Mouse (Mus musculus) heart, embryonic 12.5 days (tissue): Measurements from ENCODE around the gene Naa80. TPM values are rescaled to one million over a fixed set of nuclear protein-coding genes. Genes with fewer than 3 reads are reported as not detected.

Experiments
- ATAC-seq: fragments of 200-750 bp; cut with Nextera tagmentation; 2 replicates; pipeline ENCODE4 v1.8.0; 2017; ENCODE audit warnings: moderate TSS enrichment, moderate library complexity; ENCODE audit not compliant: insufficient number of reproducible peaks, low FRiP score
- H3K27ac ChIP-seq: fragments of 300-500 bp; sonication (generic); 2 replicates; pipeline ENCODE4 v1.5.1; 2016; ENCODE audit warnings: mild to moderate bottlenecking, moderate library complexity; ENCODE audit not compliant: poor library complexity, severe bottlenecking
- H3K27me3 ChIP-seq: fragments of 300-500 bp; sonication (generic); replicated peaks from 2 replicates; pipeline ENCODE4 v1.6.1; 2016; ENCODE audit warnings: mild to moderate bottlenecking, moderate library complexity
- H3K36me3 ChIP-seq: fragments of 300-500 bp; sonication (generic); 2 replicates; pipeline ENCODE4 v1.6.1; 2016; ENCODE audit warnings: mild to moderate bottlenecking, moderate library complexity
- H3K4me1 ChIP-seq: fragments of 300-500 bp; sonication (generic); replicated peaks from 2 replicates; pipeline ENCODE4 v1.6.1; 2016; ENCODE audit warnings: mild to moderate bottlenecking
- H3K4me2 ChIP-seq: fragments of 300-500 bp; sonication (generic); 2 replicates; pipeline ENCODE4 v1.6.1; 2016; ENCODE audit warnings: mild to moderate bottlenecking, moderate library complexity
- H3K4me3 ChIP-seq: fragments of 300-500 bp; sonication (generic); 2 replicates; pipeline ENCODE4 v1.5.1; 2016; ENCODE audit warnings: mild to moderate bottlenecking
- H3K9ac ChIP-seq: fragments of 300-500 bp; sonication (generic); 2 replicates; pipeline ENCODE4 v1.6.1; 2016; ENCODE audit warnings: mild to moderate bottlenecking, moderate library complexity
- H3K9me3 ChIP-seq: fragments of 300-500 bp; sonication (generic); replicated peaks from 2 replicates; pipeline ENCODE4 v1.6.1; 2016; ENCODE audit warnings: mild to moderate bottlenecking, moderate library complexity
- WGBS: fragments of 180-500 bp; shearing (Covaris S2); methylation state at CpG from one replicate; pipeline ENCODE4 v1.1.7; 2016; 5-methylcytosine and 5-hydroxymethylcytosine counted together
- polyA plus RNA-seq: library from polyadenylated mRNA; unstranded; fragments of >200 nt; fragmentation: Nextera tagmentation; extraction: Ambion mirVana; gene quantifications from 2 replicates; pipeline ENCODE4 v1.2.1, GENCODE M21; 2016

Gene Naa80
- polyA plus RNA-seq, 1 experiment from 2014 or later, result 12.6 TPM

- 11% methylated on average over 46 of the region's 46 CpGs for WGBS
Observed at GRCm38 (mm10) chr9:107586974-107587832, 8.5 kb downstream of the Naa80 start, which contains the start of gene Ifrd2. Gene Ifrd2, plus strand, starts transcription at chr9:107587642.

GRCm38 (mm10) chr9:107587833-107588639 lies 9.3 kb downstream of the Naa80 start:
- H3K4me1 ChIP-seq, result peaks cover 45% of the 10 kb centered on the region
- H3K4me3 ChIP-seq, result peak overlapping the region; percentile 84
- peak overlapping the region; percentile 84 for H3K4me2 ChIP-seq
- no peaks in the 10 kb centered on the region for H3K9me3 ChIP-seq
- 1% methylated on average over 33 of the region's 33 CpGs for WGBS
- peak overlapping the region; percentile 85 for H3K9ac ChIP-seq
- peak overlapping the region; percentile 72 for H3K27ac ChIP-seq
- H3K27me3 ChIP-seq, result no peaks in the 10 kb centered on the region
- peak; percentile 6; the same call in 1 of the 2 replicates for ATAC-seq
- peaks cover 49% of the 10 kb centered on the region for H3K36me3 ChIP-seq

More at GRCm38 (mm10) chr9:107586974-107587832, 8.5 kb downstream of the Naa80 start, which contains the start of gene Ifrd2:
- H3K4me2 ChIP-seq, result peak within 1 kb of the TSS; percentile 84
- H3K4me1 ChIP-seq, result peaks cover 38% of the 10 kb centered on the region
- ATAC-seq, result peak; percentile 97
- peak within 1 kb of the TSS; percentile 72 for H3K27ac ChIP-seq
- peak within 1 kb of the TSS; percentile 85 for H3K9ac ChIP-seq
- H3K9me3 ChIP-seq, result no peaks in the 10 kb centered on the region
- H3K4me3 ChIP-seq, result peak within 1 kb of the TSS; percentile 84
- H3K27me3 ChIP-seq, result no peaks in the 10 kb centered on the region
- peaks cover 43% of the 10 kb centered on the region for H3K36me3 ChIP-seq

- Histone ChIP-seq H3K4me2 (peak overlapping the region; percentile 84), H3K4me1 (peaks cover 55% of the 10 kb centered on the region), H3K4me3 (0 out of 2 replicates have a peak overlapping the region, but pooled peaks have one; percentile 84), H3K27ac (peak overlapping the region; percentile 58), H3K36me3 (peaks cover 56% of the 10 kb centered on the region), H3K9ac (peak overlapping the region; percentile 21; the same call in 1 of the 2 replicates), H3K27me3 (no peaks in the 10 kb centered on the region), H3K9me3 (no peaks in the 10 kb centered on the region)
- ATAC-seq, result no peak
- 74% methylated on average over 25 of the region's 25 CpGs for WGBS
Observed at GRCm38 (mm10) chr9:107590058-107590772, 11.5 kb downstream of the Naa80 start.

- no peak for ATAC-seq
- Histone ChIP-seq H3K9ac (no peak overlapping the region; the same call in 1 of the 2 replicates), H3K4me3 (no peak overlapping the region), H3K4me1 (peaks cover 55% of the 10 kb centered on the region), H3K27ac (no peak overlapping the region), H3K36me3 (peaks cover 56% of the 10 kb centered on the region), H3K4me2 (no peak overlapping the region), H3K9me3 (no peaks in the 10 kb centered on the region), H3K27me3 (no peaks in the 10 kb centered on the region)
- 91% methylated on average over 6 of the region's 6 CpGs for WGBS
Observed at GRCm38 (mm10) chr9:107590773-107591060, 12.0 kb downstream of the Naa80 start.

- Histone ChIP-seq H3K4me2 (peak overlapping the region; percentile 17; the same call in 1 of the 2 replicates), H3K27ac (peak overlapping the region; percentile 12; the same call in 1 of the 2 replicates), H3K9ac (peak overlapping the region; percentile 47; the same call in 1 of the 2 replicates), H3K27me3 (0 out of 2 replicates have a peak, but pooled peaks cover under 1% of the 10 kb centered on the region), H3K4me3 (no peak overlapping the region), H3K9me3 (no peaks in the 10 kb centered on the region), H3K4me1 (peaks cover 66% of the 10 kb centered on the region), H3K36me3 (peaks cover 59% of the 10 kb centered on the region)
- ATAC-seq, result no peak
- 78% methylated on average over 11 of the region's 11 CpGs for WGBS
Observed at GRCm38 (mm10) chr9:107593101-107593976, 14.7 kb downstream of the Naa80 start.

GRCm38 (mm10) chr9:107594281-107595062 lies 15.8 kb downstream of the Naa80 start:
- no peak overlapping the region for H3K4me3 ChIP-seq
- H3K9ac ChIP-seq, result no peak overlapping the region

GRCm38 (mm10) chr9:107596619-107597569 lies 18.2 kb downstream of the Naa80 start:
- Histone ChIP-seq H3K9me3 (no peaks in the 10 kb centered on the region), H3K4me3 (peak overlapping the region; percentile 37), H3K27me3 (peaks cover 35% of the 10 kb centered on the region), H3K4me1 (peaks cover 39% of the 10 kb centered on the region), H3K4me2 (peak overlapping the region; percentile 64), H3K27ac (peak overlapping the region; percentile 97), H3K9ac (peak overlapping the region; percentile 67), H3K36me3 (peaks cover 30% of the 10 kb centered on the region)
- 0 out of 2 replicates have a peak, but pooled peaks have one; percentile 27 for ATAC-seq
- WGBS, result 64% methylated on average over 11 of the region's 11 CpGs

More at GRCm38 (mm10) chr9:107594281-107595062, 15.8 kb downstream of the Naa80 start:
- Histone ChIP-seq H3K27me3 (peaks cover 12% of the 10 kb centered on the region), H3K27ac (no peak overlapping the region), H3K4me2 (no peak overlapping the region), H3K9me3 (no peaks in the 10 kb centered on the region), H3K36me3 (peaks cover 54% of the 10 kb centered on the region), H3K4me1 (peaks cover 55% of the 10 kb centered on the region)
- 76% methylated on average over 8 of the region's 8 CpGs for WGBS
- no peak for ATAC-seq

- no peak overlapping the region for H3K27ac ChIP-seq
Observed at GRCm38 (mm10) chr9:107598385-107598784, 19.7 kb downstream of the Naa80 start.

More at GRCm38 (mm10) chr9:107598385-107598784, 19.7 kb downstream of the Naa80 start:
- WGBS, result 81% methylated on average over 5 of the region's 5 CpGs
- Histone ChIP-seq H3K9me3 (no peaks in the 10 kb centered on the region), H3K4me3 (no peak overlapping the region), H3K4me2 (no peak overlapping the region), H3K36me3 (peaks cover 15% of the 10 kb centered on the region), H3K4me1 (peaks cover 32% of the 10 kb centered on the region), H3K9ac (no peak overlapping the region), H3K27me3 (peaks cover 35% of the 10 kb centered on the region)
- no peak for ATAC-seq
